Mouse (Mus musculus): ENCODE measurements at regions not wholly inside any gene's neighbourhood (a gene's known extent, or its start where the extent isn't known, plus 50 kb on each side); places are given as distances from the start of the nearest gene placed in this dataset.

DNA sequence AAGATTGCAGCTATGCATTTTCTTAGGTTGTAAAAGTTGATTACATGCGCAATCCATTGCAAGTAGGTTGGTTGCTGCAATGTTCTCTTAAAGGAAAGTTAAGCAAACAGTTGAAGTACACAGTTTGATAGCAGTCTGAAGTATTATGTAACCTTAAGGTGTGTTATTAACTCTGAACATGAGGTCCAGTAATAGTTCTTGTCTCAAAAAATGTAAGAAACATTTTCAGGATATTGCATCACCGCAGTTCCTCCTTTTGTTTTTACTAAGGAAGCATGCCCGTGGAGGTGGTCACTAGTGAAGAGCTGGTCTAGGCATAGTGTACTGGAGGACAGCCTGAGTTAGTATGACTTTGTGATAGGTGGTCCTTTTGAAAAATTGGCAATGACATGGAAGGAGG, 339.4 kb upstream of the Cldn34d start:
- no peak for TF ChIP-seq CTCF (IDR thresholded peaks at IDR 0.05)
- DNase-seq (ENCODE audit: extremely low spot score in 1 of 2, low spot score in 2 of 2) = no peak
- Histone ChIP-seq H3K4me3 (no peak overlapping the region), H3K27ac (no peak overlapping the region)
- intact Hi-C loops (cut with DNase I) = loop anchor here (10.0 kb wide), 1 partner anchor 107 kb away; no protein-coding TSS in a partner anchor

GRCm38 (mm10) chrX:76938315-76938714, 335.6 kb upstream of the Cldn34d start:
- DNase-seq (ENCODE audit: extremely low spot score in 1 of 2, low spot score in 2 of 2) = no peak
- TF ChIP-seq CTCF (IDR thresholded peaks at IDR 0.05) = no peak
- intact Hi-C loops (cut with DNase I) = no loop called here
- no peak overlapping the region for H3K27ac ChIP-seq
- no peak overlapping the region for H3K4me3 ChIP-seq

Measured in left cerebral cortex, adult 2 months (tissue).